In the genomic region with DNA sequence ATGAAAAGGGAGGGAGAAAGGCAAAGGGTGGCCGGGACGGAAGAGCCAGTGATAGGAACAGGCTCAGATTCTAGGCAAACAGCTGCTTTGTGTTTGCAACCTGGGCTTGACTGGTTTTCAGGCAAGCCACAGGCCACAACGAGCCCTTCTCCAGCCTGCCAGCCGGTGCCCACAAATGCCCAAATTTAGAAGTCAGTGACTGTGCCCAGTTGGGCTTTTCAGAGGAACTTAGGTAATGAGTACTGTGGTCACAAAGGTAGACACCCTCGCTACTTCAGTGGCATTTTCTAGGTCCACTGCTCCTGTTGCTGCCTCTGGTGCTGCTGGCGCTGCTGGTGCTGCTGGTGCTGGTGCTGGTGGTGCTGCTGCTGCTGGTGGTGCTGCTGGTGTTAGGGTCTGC, we compare ENCODE assay signal across 29 mouse cellular contexts.
DNase-seq lines count a peak whose midpoint lies in the region; ATAC-seq and TF ChIP-seq lines count a peak whose summit lies in the region.
"Had no signal": no experiment of that assay in that cellular context is flagged by ENCODE, and none has a peak within 500 bp of the region (broad histone marks: within the 10 kb centered on the region; RNA-seq: fewer than 3 reads in every experiment).

No protein-coding gene starts in this region.

- H3K9ac ChIP-seq in stomach, embryonic 16.5 days (ENCODE audit: low read length): peak overlapping the region; percentile 7; the same call in 1 of the 2 replicates
- no peak overlapping the region for H3K9ac ChIP-seq in stomach, postnatal 0 days (ENCODE audit: low read length)
- H3K9ac ChIP-seq in kidney, postnatal 0 days (ENCODE audit: low read depth, low read length): no peak overlapping the region
- H3K9ac ChIP-seq: forebrain, embryonic 15.5 days; heart, embryonic 15.5 days; liver, embryonic 14.5 days; lung, embryonic 14.5 days; midbrain, embryonic 12.5 days; neural tube, embryonic 12.5 days had no signal

- no peaks in the 10 kb centered on the region for H3K36me3 ChIP-seq in stomach, embryonic 16.5 days (ENCODE audit: control insufficient read depth, insufficient read depth, low read length)
- no peaks in the 10 kb centered on the region for H3K36me3 ChIP-seq in stomach, postnatal 0 days (ENCODE audit: control insufficient read depth, insufficient read depth, low read length)
- no peaks in the 10 kb centered on the region for H3K36me3 ChIP-seq in kidney, postnatal 0 days (ENCODE audit: insufficient read depth, low read length)
- H3K36me3 ChIP-seq: forebrain, embryonic 10.5 days; forebrain, embryonic 15.5 days; heart, embryonic 10.5 days; heart, embryonic 15.5 days; midbrain, embryonic 12.5 days; neural tube, embryonic 12.5 days had no signal

- peak; percentile 49 for DNase-seq in kidney, adult 11 months
- DNase-seq in kidney, postnatal 10 days: no peak
- no peak for DNase-seq in stomach, postnatal 0 days (ENCODE audit: low spot score)
- DNase-seq in kidney, postnatal 0 days (ENCODE audit: low spot score): peak; percentile 10
- no peak for DNase-seq in heart, adult 8-10 months (ENCODE audit: low spot score)
- DNase-seq in cerebellum, postnatal 4 days (ENCODE audit: low spot score in 2 of 2): no peak
- DNase-seq: adrenal gland, postnatal 25 days; B cell, adult 2 months; cerebellum, adult 18-20 months; cerebellum, postnatal 10 days; gastrocnemius, adult 2 months; layer of hippocampus, adult 9-11 months; liver; lung, embryonic 14.5 days; lung, postnatal 14 days; right cerebral cortex, adult 18-20 months; thymus, postnatal 14 days had no signal

- ATAC-seq in stomach, embryonic 16.5 days (ENCODE audit: insufficient read depth, low FRiP score): no peak
- no peak for ATAC-seq in stomach, postnatal 0 days (ENCODE audit: low FRiP score, low TSS enrichment)
- no peak for ATAC-seq in kidney, postnatal 0 days (replicated peaks; ENCODE audit: low FRiP score, low read depth)
- ATAC-seq in megakaryocyte progenitor cell, adult 5-6 weeks (replicated peaks; ENCODE audit: poor library complexity): peak; percentile 49
- ATAC-seq: forebrain, embryonic 15.5 days; intestine, embryonic 16.5 days had no signal

- H3K4me3 ChIP-seq in stomach, embryonic 16.5 days (replicated peaks; ENCODE audit: low read length): no peak overlapping the region
- H3K4me3 ChIP-seq in stomach, postnatal 0 days (ENCODE audit: low read depth, low read length): no peak overlapping the region
- H3K4me3 ChIP-seq in kidney, postnatal 0 days (replicated peaks; ENCODE audit: low read depth, low read length): no peak overlapping the region
- H3K4me3 ChIP-seq: forebrain, embryonic 10.5 days; forebrain, embryonic 15.5 days; gastrocnemius, adult 2 months; heart, embryonic 10.5 days; heart, embryonic 15.5 days; megakaryocyte, embryonic 14.5 days; midbrain, embryonic 12.5 days; myocyte; neural tube, embryonic 12.5 days had no signal

- H3K27me3 ChIP-seq in stomach, embryonic 16.5 days (ENCODE audit: control insufficient read depth, insufficient read depth, low read length): no peaks in the 10 kb centered on the region
- H3K27me3 ChIP-seq in stomach, postnatal 0 days (ENCODE audit: control insufficient read depth, insufficient read depth, low read length): no peaks in the 10 kb centered on the region
- H3K27me3 ChIP-seq in kidney, postnatal 0 days (ENCODE audit: insufficient read depth, low read length): no peaks in the 10 kb centered on the region
- H3K27me3 ChIP-seq: forebrain, embryonic 15.5 days; megakaryocyte, embryonic 14.5 days; midbrain, embryonic 12.5 days; neural tube, embryonic 12.5 days had no signal

- TF ChIP-seq EP300 in stomach, postnatal 0 days (optimal IDR thresholded peaks at IDR 0.05): no peak

- no peak overlapping the region for H3K4me2 ChIP-seq in stomach, embryonic 16.5 days (ENCODE audit: low read depth, low read length)
- no peak overlapping the region for H3K4me2 ChIP-seq in stomach, postnatal 0 days (replicated peaks; ENCODE audit: low read depth)
- H3K4me2 ChIP-seq in kidney, postnatal 0 days (ENCODE audit: low read length): no peak overlapping the region
- H3K4me2 ChIP-seq: forebrain, embryonic 15.5 days; heart, embryonic 15.5 days; lung, embryonic 14.5 days; midbrain, embryonic 12.5 days; neural tube, embryonic 12.5 days had no signal

- no peak for TF ChIP-seq CTCF in stomach, postnatal 0 days (IDR thresholded peaks at IDR 0.05; ENCODE audit: low read depth)
- TF ChIP-seq CTCF in kidney, postnatal 0 days (IDR thresholded peaks at IDR 0.05; ENCODE audit: low read depth): no peak

- H3K27ac ChIP-seq in stomach, embryonic 16.5 days (ENCODE audit: low read length): no peak overlapping the region
- no peak overlapping the region for H3K27ac ChIP-seq in stomach, postnatal 0 days (replicated peaks)
- H3K27ac ChIP-seq in kidney, postnatal 0 days: no peak overlapping the region
- H3K27ac ChIP-seq: forebrain, embryonic 10.5 days; forebrain, embryonic 15.5 days; gastrocnemius, adult 2 months; heart, embryonic 10.5 days; heart, embryonic 15.5 days; liver, embryonic 14.5 days; midbrain, embryonic 12.5 days; neural tube, embryonic 12.5 days had no signal

- H3K9me3 ChIP-seq in stomach, embryonic 16.5 days (replicated peaks; ENCODE audit: control insufficient read depth, low read length): no peaks in the 10 kb centered on the region
- H3K9me3 ChIP-seq in stomach, postnatal 0 days (ENCODE audit: control insufficient read depth, low read length): no peaks in the 10 kb centered on the region
- H3K9me3 ChIP-seq in kidney, postnatal 0 days (replicated peaks; ENCODE audit: low read length): no peaks in the 10 kb centered on the region
- H3K9me3 ChIP-seq: forebrain, embryonic 10.5 days; forebrain, embryonic 15.5 days; heart, embryonic 10.5 days; heart, embryonic 15.5 days; megakaryocyte, embryonic 14.5 days; midbrain, embryonic 12.5 days; neural tube, embryonic 12.5 days had no signal

- 65% methylated on average over 6 of the region's 6 CpGs for WGBS in stomach, embryonic 16.5 days
- WGBS in stomach, postnatal 0 days: 60% methylated on average over 6 of the region's 6 CpGs
- WGBS in kidney, postnatal 0 days: 59% methylated on average over 6 of the region's 6 CpGs

- H3K4me1 ChIP-seq in stomach, embryonic 16.5 days (ENCODE audit: control insufficient read depth, insufficient read depth, low read length): no peaks in the 10 kb centered on the region
- H3K4me1 ChIP-seq in stomach, postnatal 0 days (replicated peaks; ENCODE audit: control insufficient read depth, insufficient read depth): no peaks in the 10 kb centered on the region
- H3K4me1 ChIP-seq in kidney, postnatal 0 days (replicated peaks; ENCODE audit: insufficient read depth, low read length): no peaks in the 10 kb centered on the region
- H3K4me1 ChIP-seq: megakaryocyte, embryonic 14.5 days; midbrain, embryonic 12.5 days had no signal

Comparison
In these comparisons a context has a peak if more than half of its experiments do, and no peak if none do; other contexts are left out.
1. DNase-seq: peak in kidney, adult 11 months (single experiment) and kidney, postnatal 0 days (single experiment); none in kidney, postnatal 10 days (single experiment), stomach, postnatal 0 days (single experiment), heart, adult 8-10 months (single experiment) and cerebellum, postnatal 4 days (0 of 2).